Mouse (Mus musculus): ENCODE data around the gene Inpp5e. TPM values are rescaled to one million over a fixed set of nuclear protein-coding genes. Genes with fewer than 3 reads are reported as not detected.

Gene Inpp5e
- total and polyA plus RNA-seq, 3 experiments = 7.6 to 23.0 (median 16.0) TPM

DNA sequence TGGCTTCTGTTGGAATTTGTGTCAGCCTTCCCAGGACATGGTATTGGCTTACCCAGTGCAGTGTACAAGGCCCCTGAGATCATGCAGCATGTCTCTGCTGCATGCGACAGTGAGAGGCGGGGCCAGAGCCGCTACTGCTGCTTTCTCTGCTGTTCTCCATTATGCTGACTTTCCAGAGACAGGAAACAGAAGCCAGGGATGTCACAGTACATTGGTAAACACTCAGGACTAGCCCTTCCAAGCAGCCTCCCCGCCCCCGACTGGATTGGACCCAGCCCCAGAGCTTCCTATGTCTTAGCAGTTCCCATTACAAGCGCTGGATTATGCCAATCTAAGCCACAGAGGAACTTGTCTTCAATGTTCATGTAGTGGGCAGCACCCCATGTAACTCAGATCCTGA is 60.8 kb downstream of the Inpp5e start:
- no peaks in the 10 kb centered on the region for H3K9me3 ChIP-seq (replicated peaks)
- DNase-seq (ENCODE audit: low spot score) = no peak
- TF ChIP-seq CTCF (IDR thresholded peaks at IDR 0.05; ENCODE audit: low read depth, low read length) (no peak), POLR2AphosphoS5 (IDR thresholded peaks at IDR 0.05; ENCODE audit: insufficient replicate concordance, low read depth, low read length) (no peak), GATA2 (IDR thresholded peaks at IDR 0.05; ENCODE audit: borderline replicate concordance, low read depth, low read length) (no peak), TAL1 (conservative IDR thresholded peaks at IDR 0.05; ENCODE audit: low read depth, low read length) (no peak), GATA1 (IDR thresholded peaks at IDR 0.05; ENCODE audit: borderline replicate concordance, low read length) (no peak)
- ATAC-seq (ENCODE audit: extremely low read depth, insufficient number of reproducible peaks, low FRiP score, poor library complexity, severe bottlenecking) = no peak
- H3K27me3 ChIP-seq (ENCODE audit: insufficient read depth, low read length) = peaks cover 27% of the 10 kb centered on the region
- peaks cover 38% of the 10 kb centered on the region for H3K36me3 ChIP-seq (replicated peaks)
- H3K4me3 ChIP-seq (ENCODE audit: low read depth, low read length) = no peak overlapping the region
- H3K4me1 ChIP-seq (ENCODE audit: insufficient read depth, low read depth, low read length) = peaks cover 34% of the 10 kb centered on the region

Other genes starting within 250 kb of the Inpp5e start
- not detected in 2 replicates for gene Lhx3, start 200.9 kb downstream of the Inpp5e start, total RNA-seq (2014; fragmentation: Nextera tagmentation)
- not detected in 2 replicates for gene Lhx3, start 200.9 kb downstream of the Inpp5e start, total RNA-seq (2017)
- gene Lhx3, start 200.9 kb downstream of the Inpp5e start, polyA plus RNA-seq (2012) = not detected in 2 replicates
- 10.8 and 12.2 TPM in 2 replicates for gene Qsox2, start 171.7 kb downstream of the Inpp5e start, total RNA-seq (2014; fragmentation: Nextera tagmentation)
- gene Qsox2, start 171.7 kb downstream of the Inpp5e start, total RNA-seq (2017) = 6.8 and 6.9 TPM in 2 replicates
- gene Qsox2, start 171.7 kb downstream of the Inpp5e start, polyA plus RNA-seq (2012) = 7.6 TPM in 2 replicates
- gene Ccdc187, start 114.6 kb downstream of the Inpp5e start, total RNA-seq (2014; fragmentation: Nextera tagmentation) = not detected in 2 replicates
- gene Ccdc187, start 114.6 kb downstream of the Inpp5e start, total RNA-seq (2017) = under 0.01 and 0.11 TPM in 2 replicates
- gene Ccdc187, start 114.6 kb downstream of the Inpp5e start, polyA plus RNA-seq (2012) = not detected in 2 replicates
- gene Gpsm1, start 93.7 kb downstream of the Inpp5e start, total RNA-seq (2014; fragmentation: Nextera tagmentation) = not detected in 2 replicates
- 0.22 and 0.46 TPM in 2 replicates for gene Gpsm1, start 93.7 kb downstream of the Inpp5e start, total RNA-seq (2017)
- 0.05 and 0.11 TPM in 2 replicates for gene Gpsm1, start 93.7 kb downstream of the Inpp5e start, polyA plus RNA-seq (2012)
- 7.6 and 8.8 TPM in 2 replicates for gene Dnlz, start 57.1 kb downstream of the Inpp5e start, total RNA-seq (2014; fragmentation: Nextera tagmentation)
- gene Dnlz, start 57.1 kb downstream of the Inpp5e start, total RNA-seq (2017) = 9.4 and 9.8 TPM in 2 replicates
- gene Dnlz, start 57.1 kb downstream of the Inpp5e start, polyA plus RNA-seq (2012) = 14.2 and 14.5 TPM in 2 replicates
- not detected in 2 replicates for gene Card9, start 48.3 kb downstream of the Inpp5e start, total RNA-seq (2014; fragmentation: Nextera tagmentation)
- 0.12 and 0.16 TPM in 2 replicates for gene Card9, start 48.3 kb downstream of the Inpp5e start, total RNA-seq (2017)
- 0.35 and 0.38 TPM in 2 replicates for gene Card9, start 48.3 kb downstream of the Inpp5e start, polyA plus RNA-seq (2012)
- 18.7 and 25.4 TPM in 2 replicates for gene Snapc4, start 28.6 kb downstream of the Inpp5e start, total RNA-seq (2014; fragmentation: Nextera tagmentation)
- 42.2 and 46.0 TPM in 2 replicates for gene Snapc4, start 28.6 kb downstream of the Inpp5e start, total RNA-seq (2017)
- gene Snapc4, start 28.6 kb downstream of the Inpp5e start, polyA plus RNA-seq (2012) = 64.0 and 67.9 TPM in 2 replicates
- gene Entr1, start 19.9 kb downstream of the Inpp5e start, total RNA-seq (2014; fragmentation: Nextera tagmentation) = 56.5 and 69.8 TPM in 2 replicates
- gene Entr1, start 19.9 kb downstream of the Inpp5e start, total RNA-seq (2017) = 58.2 and 63.7 TPM in 2 replicates
- 68.2 and 71.5 TPM in 2 replicates for gene Entr1, start 19.9 kb downstream of the Inpp5e start, polyA plus RNA-seq (2012)
- gene Pmpca, start 19.9 kb downstream of the Inpp5e start, total RNA-seq (2014; fragmentation: Nextera tagmentation) = 56.9 and 76.5 TPM in 2 replicates
- gene Pmpca, start 19.9 kb downstream of the Inpp5e start, total RNA-seq (2017) = 78.8 and 94.3 TPM in 2 replicates
- 542 and 594 TPM in 2 replicates for gene Pmpca, start 19.9 kb downstream of the Inpp5e start, polyA plus RNA-seq (2012)
- gene Sec16a, start 36.0 kb upstream of the Inpp5e start, total RNA-seq (2014; fragmentation: Nextera tagmentation) = 74.0 and 83.5 TPM in 2 replicates
- 31.9 and 34.4 TPM in 2 replicates for gene Sec16a, start 36.0 kb upstream of the Inpp5e start, total RNA-seq (2017)
- 24.8 and 37.8 TPM in 2 replicates for gene Sec16a, start 36.0 kb upstream of the Inpp5e start, polyA plus RNA-seq (2012)
- not detected in 2 replicates for gene Notch1, start 107.5 kb upstream of the Inpp5e start, total RNA-seq (2014; fragmentation: Nextera tagmentation)
- gene Notch1, start 107.5 kb upstream of the Inpp5e start, total RNA-seq (2017) = 0.06 and 0.71 TPM in 2 replicates
- 0.02 and 0.06 TPM in 2 replicates for gene Notch1, start 107.5 kb upstream of the Inpp5e start, polyA plus RNA-seq (2012)
- gene Egfl7, start 170.8 kb upstream of the Inpp5e start, total RNA-seq (2014; fragmentation: Nextera tagmentation) = 29.6 and 31.9 TPM in 2 replicates
- gene Egfl7, start 170.8 kb upstream of the Inpp5e start, total RNA-seq (2017) = 160 and 228 TPM in 2 replicates
- gene Egfl7, start 170.8 kb upstream of the Inpp5e start, polyA plus RNA-seq (2012) = 131 and 136 TPM in 2 replicates
- not detected in 2 replicates for gene Gm20532, start 177.4 kb upstream of the Inpp5e start, total RNA-seq (2014; fragmentation: Nextera tagmentation)
- gene Gm20532, start 177.4 kb upstream of the Inpp5e start, total RNA-seq (2017) = not detected in 2 replicates
- gene Gm20532, start 177.4 kb upstream of the Inpp5e start, polyA plus RNA-seq (2012) = not detected in 2 replicates
- gene Agpat2, start 195.2 kb upstream of the Inpp5e start, total RNA-seq (2014; fragmentation: Nextera tagmentation) = 4.7 and 6.9 TPM in 2 replicates
- 4.6 and 7.4 TPM in 2 replicates for gene Agpat2, start 195.2 kb upstream of the Inpp5e start, total RNA-seq (2017)
- gene Agpat2, start 195.2 kb upstream of the Inpp5e start, polyA plus RNA-seq (2012) = 6.0 and 6.1 TPM in 2 replicates
- not detected in 2 replicates for gene Fam69b, start 219.3 kb upstream of the Inpp5e start, total RNA-seq (2014; fragmentation: Nextera tagmentation)
- 0.22 TPM in 1 of 2 replicates, not detected in the other for gene Fam69b, start 219.3 kb upstream of the Inpp5e start, total RNA-seq (2017)
- not detected in 2 replicates for gene Fam69b, start 219.3 kb upstream of the Inpp5e start, polyA plus RNA-seq (2012)